Mouse (Mus musculus) gastrocnemius, adult 2 months (tissue): Measurements from ENCODE around the gene Rsbn1l. TPM values are rescaled to one million over a fixed set of nuclear protein-coding genes. Genes with fewer than 3 reads are reported as not detected.
A peak's percentile ranks its signal among the peaks of the same experiment; 100 is the strongest.

Experiments
- DNase-seq: peaks from one replicate; pipeline ENCODE4 v3.0.0; 2022
- H3K27ac ChIP-seq: fragments of 200-600 bp; 2 replicates; pipeline ENCODE4 v1.8.1; 2022; ENCODE audit warnings: mild to moderate bottlenecking
- H3K4me3 ChIP-seq: fragments of 200-600 bp; 2 replicates; pipeline ENCODE4 v1.8.1; 2022; ENCODE audit warnings: mild to moderate bottlenecking, moderate library complexity
- CTCF ChIP-seq: fragments of 200-600 bp; IDR thresholded peaks from 2 replicates; pipeline ENCODE4 v1.8.1; 2022; ENCODE audit warnings: antibody characterized with exemption, mild to moderate bottlenecking, moderate library complexity
- intact Hi-C: fragments of 180-260 bp; cut with DNase I; formaldehyde crosslinking; loops from one replicate; pipeline ENCODE4 v1.15.1; 2025
- total RNA-seq, 2 experiments: library from RNA; stranded (reverse); gene quantifications; 2 replicates each; pipeline ENCODE4 v1.2.3; 2021

Gene Rsbn1l
- total RNA-seq, 2 experiments from 2014 or later, result 9.2 to 9.9 TPM

DNA sequence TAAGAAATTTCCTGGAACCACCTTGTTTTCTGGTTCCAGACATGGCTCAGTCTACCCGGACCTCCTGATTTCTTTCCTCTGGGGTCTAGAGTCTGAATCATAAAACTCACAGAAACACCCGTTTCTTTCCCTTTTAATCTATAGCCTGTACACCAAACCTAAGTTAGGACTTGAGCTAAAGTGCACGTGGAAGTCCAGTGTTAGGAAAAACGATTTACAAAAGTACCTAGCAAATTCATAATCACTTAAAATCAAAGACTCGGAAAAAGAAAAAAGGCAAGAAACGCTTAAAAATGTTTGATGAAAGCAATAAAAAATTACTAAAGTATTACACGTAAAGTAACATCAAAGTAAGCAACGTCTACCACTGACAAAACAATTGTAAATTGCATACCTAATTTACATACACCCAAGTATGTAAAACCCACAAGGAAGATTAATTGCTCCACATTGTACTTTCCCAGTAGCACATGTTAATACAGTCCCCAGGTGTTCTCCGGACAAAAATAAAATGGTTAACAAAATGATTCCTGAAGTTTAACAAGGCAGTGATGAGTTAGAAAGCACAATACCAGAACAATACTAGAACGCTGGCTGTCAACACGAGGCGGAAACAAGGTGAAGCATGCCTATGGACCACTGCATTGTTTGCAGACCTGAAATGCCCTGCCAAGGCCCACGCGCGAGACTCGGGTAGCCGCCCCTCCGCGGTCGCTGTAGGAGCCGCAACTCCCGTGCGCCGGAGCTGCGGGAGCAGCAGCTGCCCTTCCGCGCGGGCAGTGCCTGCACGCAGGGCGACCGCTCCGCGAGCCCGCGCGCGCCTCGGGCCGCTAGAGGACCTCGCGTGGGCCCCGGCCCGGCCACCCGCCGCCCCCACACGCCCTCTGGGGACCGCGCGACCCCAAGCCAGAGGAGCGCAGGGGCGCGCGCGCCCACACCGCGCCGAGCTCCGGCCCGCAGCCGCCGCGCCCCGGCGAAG, 75.1 kb downstream of the Rsbn1l start:
- TF ChIP-seq CTCF, result peak; percentile 4; the same call in 1 of the 2 replicates
- peak; percentile 80 for DNase-seq
- intact Hi-C loops, result loop anchor here (5.0 kb wide), 1 partner anchor 176 kb away; the partner anchor contains the start of gene Ptpn12
- Histone ChIP-seq H3K27ac (peak overlapping the region; percentile 97), H3K4me3 (peak overlapping the region; percentile 94)

GRCm38 (mm10) chr5:20880386-20880785, 75.8 kb downstream of the Rsbn1l start:
- TF ChIP-seq CTCF, result no peak
- DNase-seq, result no peak
- peak overlapping the region; percentile 97 for H3K27ac ChIP-seq
- intact Hi-C loops, result loop anchor here (5.0 kb wide), 1 partner anchor 177 kb away; the partner anchor contains the start of gene Ptpn12
- peak overlapping the region; percentile 94 for H3K4me3 ChIP-seq

- no peak for TF ChIP-seq CTCF
- peak overlapping the region; percentile 97 for H3K27ac ChIP-seq
- intact Hi-C loops, result loop anchor here (5.0 kb wide), 2 partner anchors 55 to 85 kb away; no protein-coding TSS in a partner anchor
- H3K4me3 ChIP-seq, result no peak overlapping the region
- DNase-seq, result no peak
Measured at GRCm38 (mm10) chr5:20876934-20877426, 79.2 kb downstream of the Rsbn1l start.

DNA sequence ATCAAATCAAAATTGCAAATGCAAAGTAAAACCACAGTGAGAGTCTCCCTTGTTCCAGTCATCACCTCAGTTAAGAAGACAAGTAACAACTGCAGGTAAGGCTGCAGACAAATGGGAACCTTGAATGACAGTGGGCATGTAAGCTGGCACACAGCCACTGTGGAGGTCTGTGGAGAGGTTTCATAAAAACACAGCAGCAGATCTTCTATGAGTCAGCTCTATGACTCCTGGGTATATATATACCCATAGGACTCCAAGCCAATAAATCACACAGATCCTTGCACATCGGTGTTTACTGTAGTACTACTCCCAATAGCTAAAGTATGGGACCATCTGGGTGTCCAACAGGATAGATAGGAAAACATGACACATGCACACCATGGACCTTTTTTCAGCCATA, 83.1 kb downstream of the Rsbn1l start:
- intact Hi-C loops, result no loop called here
- DNase-seq, result no peak
- TF ChIP-seq CTCF, result no peak
- H3K4me3 ChIP-seq, result no peak overlapping the region
- H3K27ac ChIP-seq, result no peak overlapping the region; the same call in 1 of the 2 replicates

DNA sequence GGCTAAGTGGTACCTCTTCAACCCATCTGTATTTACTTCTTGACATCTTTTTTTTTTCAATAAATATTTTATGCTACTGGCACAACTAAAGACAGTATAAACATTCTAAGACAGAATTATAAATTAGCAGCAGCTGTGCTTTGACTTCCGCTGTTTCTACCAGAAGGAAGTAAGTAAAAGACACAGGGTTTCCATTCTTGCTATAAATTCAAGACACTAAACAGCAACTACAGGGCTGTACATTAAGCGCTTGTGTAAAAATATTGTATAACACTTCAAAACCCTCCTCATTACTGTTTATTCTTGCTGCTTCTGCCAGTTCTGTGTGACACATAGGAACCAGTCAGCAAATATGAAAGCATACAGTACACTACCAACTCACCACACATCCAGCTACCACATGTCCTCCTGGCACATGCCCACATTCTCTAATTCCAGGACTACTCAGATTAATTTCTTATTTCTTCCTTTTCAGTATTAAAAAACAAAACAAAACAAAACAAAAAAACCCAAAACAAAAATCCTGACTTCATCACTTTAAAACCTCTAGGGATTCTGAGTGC, 90.9 kb downstream of the Rsbn1l start:
- TF ChIP-seq CTCF, result no peak
- no peak overlapping the region for H3K4me3 ChIP-seq
- peak overlapping the region; percentile 16; the same call in 1 of the 2 replicates for H3K27ac ChIP-seq
- DNase-seq, result no peak
- intact Hi-C loops, result no loop called here

DNA sequence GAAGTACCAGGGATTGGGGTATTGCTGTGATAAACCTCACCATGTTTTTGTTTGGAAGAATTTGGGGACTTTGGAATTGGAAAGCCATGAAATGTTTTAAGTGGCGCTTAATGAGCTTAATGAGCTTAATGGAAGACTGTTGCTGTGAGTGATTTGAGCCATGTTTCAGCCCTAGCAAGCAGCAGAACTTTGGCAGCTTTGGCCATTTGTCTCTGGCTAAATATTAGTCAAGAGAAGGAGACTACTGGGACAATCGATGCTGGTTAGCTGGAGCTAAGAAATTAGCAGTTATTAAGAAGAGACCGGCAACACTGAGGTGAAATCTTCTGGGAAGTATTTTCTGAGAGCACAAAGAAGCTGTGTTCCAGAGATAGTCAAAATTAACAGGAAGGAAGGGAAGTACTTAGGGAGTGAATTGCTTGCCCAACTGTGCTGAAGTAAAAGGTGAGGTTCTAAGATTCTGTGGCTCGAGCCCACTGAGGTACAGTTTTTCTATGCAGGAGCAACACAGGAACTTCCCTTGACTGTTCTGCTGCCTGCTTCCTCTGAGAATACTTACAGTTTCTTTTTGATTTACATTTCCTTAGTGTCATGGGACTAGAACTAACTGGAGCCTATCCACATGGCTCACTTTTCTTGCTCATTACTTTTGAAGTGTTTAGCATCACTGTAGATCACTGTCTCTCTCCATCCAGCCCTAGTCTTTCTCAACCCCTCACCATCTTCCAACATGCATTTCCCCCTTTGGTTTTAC, 91.8 kb downstream of the Rsbn1l start:
- TF ChIP-seq CTCF, result no peak
- intact Hi-C loops, result no loop called here
- H3K27ac ChIP-seq, result peak overlapping the region; percentile 21; the same call in 1 of the 2 replicates

GRCm38 (mm10) chr5:20861901-20862300, 94.3 kb downstream of the Rsbn1l start:
- DNase-seq, result peak; percentile 41
- intact Hi-C loops, result no loop called here
- Histone ChIP-seq H3K27ac (peak overlapping the region; percentile 35; the same call in 1 of the 2 replicates), H3K4me3 (no peak overlapping the region)
- TF ChIP-seq CTCF, result peak; percentile 38

More for the DNA sequence above, 91.8 kb downstream of the Rsbn1l start:
- DNase-seq, result no peak
- H3K4me3 ChIP-seq, result no peak overlapping the region

DNA sequence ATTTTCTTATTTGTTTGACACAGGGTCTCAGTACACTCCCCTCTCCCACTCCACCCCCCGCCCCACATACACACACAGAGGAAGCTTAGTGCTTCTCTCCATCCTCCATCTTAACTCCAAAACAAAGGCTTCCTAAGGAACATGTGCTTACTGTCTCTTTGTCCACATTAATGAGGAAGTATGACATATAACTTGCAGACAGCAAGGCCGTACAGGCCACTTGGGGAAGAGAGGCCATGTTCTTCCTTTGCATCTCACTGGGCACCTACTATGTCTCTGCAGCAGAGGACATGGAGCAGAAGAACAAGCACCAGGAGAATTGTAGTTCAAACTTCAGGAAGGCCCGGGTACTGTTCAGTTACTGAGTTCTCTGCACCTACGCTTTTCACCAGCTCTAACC, 95.6 kb downstream of the Rsbn1l start:
- intact Hi-C loops, result no loop called here
- Histone ChIP-seq H3K4me3 (no peak overlapping the region), H3K27ac (peak overlapping the region; percentile 24; the same call in 1 of the 2 replicates)
- TF ChIP-seq CTCF, result no peak
- no peak for DNase-seq

DNA sequence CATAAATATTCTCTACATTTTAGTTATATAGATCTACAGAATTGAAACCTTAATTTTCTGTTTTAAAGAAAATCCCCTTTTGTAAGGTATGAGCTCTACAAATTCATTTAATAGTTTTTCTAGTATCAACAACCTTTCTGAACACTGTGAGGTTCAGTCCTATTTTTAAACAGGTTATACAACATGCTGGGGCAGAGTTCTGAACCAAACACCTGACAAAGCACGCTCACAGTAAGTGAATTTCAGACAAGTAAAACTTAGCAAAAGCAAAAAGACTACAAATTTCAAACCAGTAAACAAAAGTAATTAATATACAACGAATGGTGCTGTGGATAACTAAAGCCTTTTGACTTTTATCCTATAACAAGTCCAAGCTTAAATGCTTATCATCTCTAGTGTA, 97.8 kb downstream of the Rsbn1l start:
- intact Hi-C loops, result no loop called here
- no peak for DNase-seq
- TF ChIP-seq CTCF, result no peak
- Histone ChIP-seq H3K27ac (peak overlapping the region; percentile 75), H3K4me3 (no peak overlapping the region)

- DNase-seq, result no peak
- intact Hi-C loops, result no loop called here
- Histone ChIP-seq H3K27ac (peak overlapping the region; percentile 87), H3K4me3 (peak overlapping the region; percentile 72)
- no peak for TF ChIP-seq CTCF
Measured at GRCm38 (mm10) chr5:20855066-20855465, 101.1 kb downstream of the Rsbn1l start.

DNA sequence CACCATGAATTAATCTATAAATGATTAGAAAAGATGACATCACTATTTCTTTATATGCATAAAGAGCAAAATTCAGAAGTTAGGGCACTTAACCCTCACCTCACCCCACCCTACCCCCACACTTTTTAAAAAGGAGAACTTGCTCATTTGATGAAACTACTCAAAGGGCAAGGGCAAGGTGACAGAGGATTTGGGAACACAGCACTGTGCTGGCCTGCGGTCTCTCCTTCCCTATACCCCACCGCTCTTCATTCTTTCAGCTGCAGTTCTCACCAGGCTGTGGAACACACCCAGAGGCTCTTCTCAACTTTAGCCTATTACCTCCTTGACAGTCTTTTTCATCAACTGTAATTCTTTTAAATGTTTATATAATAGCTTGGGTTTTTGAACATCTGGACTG, 109.2 kb downstream of the Rsbn1l start:
- TF ChIP-seq CTCF, result no peak
- DNase-seq, result no peak
- intact Hi-C loops, result no loop called here
- no peak overlapping the region for H3K27ac ChIP-seq
- no peak overlapping the region for H3K4me3 ChIP-seq

DNA sequence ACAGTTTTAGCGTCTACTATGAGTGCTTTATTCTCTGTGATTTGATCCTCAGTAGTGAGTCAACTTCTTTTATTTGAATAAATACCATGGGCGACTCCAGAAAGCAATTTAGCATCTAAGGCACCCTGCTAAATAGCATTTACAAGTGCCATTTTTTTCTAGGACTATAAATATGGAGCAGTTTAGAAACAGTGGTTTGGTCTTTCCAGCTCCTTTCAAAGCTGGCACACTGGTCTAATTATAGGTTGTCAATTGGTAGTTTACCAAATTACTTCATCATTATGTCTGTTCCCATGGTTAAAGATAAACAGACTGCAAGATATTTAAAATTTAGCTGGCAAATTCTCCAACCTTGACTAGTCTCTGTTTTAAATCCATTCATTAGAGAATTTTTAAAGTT, 112.4 kb downstream of the Rsbn1l start:
- Histone ChIP-seq H3K27ac (no peak overlapping the region), H3K4me3 (no peak overlapping the region)
- intact Hi-C loops, result no loop called here
- no peak for TF ChIP-seq CTCF
- no peak for DNase-seq
